Mouse (Mus musculus) R1 (cell line): ENCODE measurements at regions not wholly inside any gene's neighbourhood (a gene's known extent, or its start where the extent isn't known, plus 50 kb on each side); places are given as distances from the start of the nearest gene placed in this dataset.

Experiments used
- DNase-seq: peaks from one replicate; pipeline ENCODE4 v3.0.0-alpha.2; 2018; ENCODE audit warnings: low read depth, low spot score

DNA sequence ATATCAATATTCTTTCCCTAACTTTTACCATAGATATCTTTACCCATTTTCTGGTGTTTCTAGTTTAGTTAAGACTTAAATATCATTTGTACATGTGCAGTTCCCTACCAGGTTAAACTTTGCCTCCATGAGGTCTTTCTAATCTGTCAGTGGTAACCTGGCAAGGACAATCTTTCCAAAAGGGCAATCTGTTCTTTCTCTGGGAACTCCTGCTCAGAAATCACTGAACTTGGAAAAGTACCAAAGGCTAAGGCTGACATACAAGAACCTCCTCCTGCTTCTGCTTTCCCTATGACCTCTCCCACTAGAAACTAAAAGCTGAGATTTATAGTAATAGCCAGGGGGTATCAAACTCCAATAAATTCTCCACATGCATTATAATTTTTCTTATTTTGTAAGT is 1102.4 kb upstream of the Ghitm start:
- no peak for DNase-seq

- DNase-seq, result no peak
Measured at GRCm38 (mm10) chr14:38208591-38208990, 1073.5 kb upstream of the Ghitm start.

GRCm38 (mm10) chr14:38191771-38192170 is 1056.7 kb upstream of the Ghitm start:
- DNase-seq, result no peak

DNA sequence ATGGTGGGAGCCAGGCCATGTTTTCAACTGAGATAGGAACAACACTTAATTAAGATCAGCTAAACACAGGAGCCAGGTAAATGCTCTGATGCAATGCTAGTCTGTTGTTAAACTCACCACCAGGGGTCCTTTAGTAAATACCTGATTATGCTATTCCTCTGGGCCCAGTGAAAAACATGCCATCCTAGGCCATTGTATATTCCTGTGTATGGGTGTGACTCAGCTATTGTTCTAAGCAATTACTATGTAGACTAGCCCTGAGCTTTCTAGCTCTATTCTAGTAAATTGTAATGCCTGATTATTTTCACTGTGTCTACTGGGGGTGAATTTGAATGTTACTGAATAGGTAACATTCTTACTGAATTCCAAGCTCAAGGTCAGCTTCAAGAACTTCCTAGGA is 1050.5 kb upstream of the Ghitm start:
- peak; percentile 93 for DNase-seq

- DNase-seq, result no peak
Measured at GRCm38 (mm10) chr14:38152843-38153242, 1017.8 kb upstream of the Ghitm start.

DNA sequence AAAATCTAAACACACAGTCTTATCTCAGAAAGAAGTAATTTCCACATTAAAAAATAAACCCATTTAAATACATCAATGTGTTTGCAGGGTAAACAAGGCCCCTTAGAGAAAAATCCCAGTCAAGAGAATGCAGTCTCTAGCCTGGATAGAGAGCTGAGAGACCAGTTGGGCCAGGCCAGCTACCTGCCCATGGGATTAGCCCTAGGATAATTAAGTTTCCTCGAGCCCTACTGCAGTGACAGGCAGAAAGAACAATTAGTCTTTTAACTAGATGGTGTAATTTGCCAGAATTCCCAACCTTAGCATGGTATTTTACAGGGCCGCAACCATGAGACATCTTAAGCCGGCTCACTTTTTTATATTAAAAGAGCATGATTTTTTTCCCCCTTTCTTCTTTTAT is 995.6 kb upstream of the Ghitm start:
- DNase-seq, result no peak
